Mouse (Mus musculus): ENCODE measurements around the gene Dcaf12l1. TPM values are rescaled to one million over a fixed set of nuclear protein-coding genes. Genes with fewer than 3 reads are reported as not detected.
"Not testable (repeated sequence)": the region's sequence is repeated elsewhere in the genome, so short reads cannot be mapped to it uniquely, and the experiment has no call there.

Gene Dcaf12l1
- total RNA-seq (2014; rRNA removed): 2.9 and 3.4 TPM in 2 replicates
- polyA plus RNA-seq (2012; rRNA removed): 2.9 TPM in 2 replicates

- Histone ChIP-seq H3K9ac (ENCODE audit: low read depth, low read length) (peak within 1 kb of the TSS; percentile 77), H3K27me3 (ENCODE audit: control insufficient read depth, insufficient read depth, low read length) (no peaks in the 10 kb centered on the region), H3K36me3 (ENCODE audit: control insufficient read depth, insufficient read depth, low read length) (no peaks in the 10 kb centered on the region), H3K4me1 (ENCODE audit: control insufficient read depth, insufficient read depth, low read length) (peaks cover 4% of the 10 kb centered on the region; the same call in 1 of the 2 replicates), H3K27ac (replicated peaks; ENCODE audit: insufficient read depth, low read depth, low read length) (no peak within 1 kb of the TSS), H3K4me3 (ENCODE audit: insufficient read depth, low read depth, low read length) (peak within 1 kb of the TSS; percentile 66), H3K79me2 (ENCODE audit: control insufficient read depth, insufficient read depth, low read length) (no peaks in the 10 kb centered on the region)
- peak; percentile 63 for DNase-seq (ENCODE audit: extremely low read depth, low read depth, low spot score)
- under 1% methylated on average over 47 of the region's 47 CpGs for WGBS
- TF ChIP-seq POLR2A (IDR thresholded peaks at IDR 0.05; ENCODE audit: extremely low read depth, insufficient read depth, low read length) (no peak), CTCF (IDR thresholded peaks at IDR 0.05; ENCODE audit: low read depth, low read length) (peak; percentile 36; the same call in 1 of the 2 replicates)
Observed at GRCm38 (mm10) chrX:44789761-44790411, at the start of gene Dcaf12l1. Gene Dcaf12l1 (minus strand): TSS chrX:44790197.

- not testable (repeated sequence) for DNase-seq (ENCODE audit: extremely low read depth, low read depth, low spot score); H3K4me3 ChIP-seq (ENCODE audit: insufficient read depth, low read depth, low read length); H3K27ac ChIP-seq (replicated peaks; ENCODE audit: insufficient read depth, low read depth, low read length); H3K27me3 ChIP-seq (ENCODE audit: control insufficient read depth, insufficient read depth, low read length); H3K36me3 ChIP-seq (ENCODE audit: control insufficient read depth, insufficient read depth, low read length); H3K9ac ChIP-seq (ENCODE audit: low read depth, low read length); H3K79me2 ChIP-seq (ENCODE audit: control insufficient read depth, insufficient read depth, low read length); H3K4me1 ChIP-seq (ENCODE audit: control insufficient read depth, insufficient read depth, low read length)
- WGBS: 71% methylated on average over 1 of the region's 1 CpGs
Observed at GRCm38 (mm10) chrX:44809356-44809755, 19.4 kb upstream of the Dcaf12l1 start.

GRCm38 (mm10) chrX:44789036-44789760 is 799 bp downstream of the Dcaf12l1 start:
- WGBS: 22% methylated on average over 31 of the region's 36 CpGs
- Histone ChIP-seq H3K27me3 (ENCODE audit: control insufficient read depth, insufficient read depth, low read length) (no peaks in the 10 kb centered on the region), H3K36me3 (ENCODE audit: control insufficient read depth, insufficient read depth, low read length) (no peaks in the 10 kb centered on the region), H3K9ac (ENCODE audit: low read depth, low read length) (peak overlapping the region; percentile 77), H3K4me3 (ENCODE audit: insufficient read depth, low read depth, low read length) (peak overlapping the region; percentile 66), H3K79me2 (ENCODE audit: control insufficient read depth, insufficient read depth, low read length) (no peaks in the 10 kb centered on the region), H3K4me1 (ENCODE audit: control insufficient read depth, insufficient read depth, low read length) (peaks cover 4% of the 10 kb centered on the region; the same call in 1 of the 2 replicates), H3K27ac (replicated peaks; ENCODE audit: insufficient read depth, low read depth, low read length) (no peak overlapping the region)
- no peak for DNase-seq (ENCODE audit: extremely low read depth, low read depth, low spot score)
- TF ChIP-seq CTCF (IDR thresholded peaks at IDR 0.05; ENCODE audit: low read depth, low read length): no peak
- TF ChIP-seq POLR2A (IDR thresholded peaks at IDR 0.05; ENCODE audit: extremely low read depth, insufficient read depth, low read length): no peak
